Mouse (Mus musculus) ES-Bruce4 (cell line): ENCODE results near the gene Epn3.

Source experiments
- CTCF ChIP-seq: IDR thresholded peaks from one replicate; pipeline ENCODE4 v1.8.1; 2011; ENCODE audit warnings: low read depth, low read length
- POLR2A ChIP-seq: IDR thresholded peaks from one replicate; pipeline ENCODE4 v1.8.1; 2011; ENCODE audit warnings: low read length; ENCODE audit not compliant: insufficient read depth

GRCm38 (mm10) chr11:94543344-94543743 is 43.6 kb upstream of the Epn3 start:
- no peak for TF ChIP-seq CTCF
- TF ChIP-seq POLR2A, result no peak
